Mouse (Mus musculus) spleen, adult 2 months (tissue): Measurements from ENCODE around the gene Cops2. TPM values are rescaled to one million over a fixed set of nuclear protein-coding genes. Genes with fewer than 3 reads are reported as not detected.

Experiments used
- DNase-seq, 2 experiments: peaks; one replicate each; pipeline versions ENCODE4 v3.0.0 to v3.0.0-alpha.2; 2012 to 2021; ENCODE audit warnings: low spot score in 2 of 2, low read depth in 1 of 2
- H3K27ac ChIP-seq: fragments of 200-500 bp; 2 replicates; pipeline ENCODE4 v1.5.1; 2012; ENCODE audit warnings: low read length, inconsistent platforms; ENCODE audit not compliant: insufficient read depth
- H3K27me3 ChIP-seq: fragments of 200-500 bp; 2 replicates; pipeline ENCODE4 v1.6.1; 2012; ENCODE audit warnings: mild to moderate bottlenecking, moderate library complexity, low read length, inconsistent platforms; ENCODE audit not compliant: control insufficient read depth, insufficient read depth
- H3K36me3 ChIP-seq: fragments of 200-500 bp; 2 replicates; pipeline ENCODE4 v1.6.1; 2012; ENCODE audit warnings: mild to moderate bottlenecking, low read length, inconsistent platforms; ENCODE audit not compliant: control insufficient read depth, insufficient read depth
- H3K4me1 ChIP-seq: fragments of 200-500 bp; 2 replicates; pipeline ENCODE4 v1.6.1; 2011; ENCODE audit warnings: inconsistent platforms; ENCODE audit not compliant: control insufficient read depth, insufficient read depth, insufficient read length
- H3K4me3 ChIP-seq: fragments of 200-500 bp; 2 replicates; pipeline ENCODE4 v1.5.1; 2011; ENCODE audit warnings: mild to moderate bottlenecking, inconsistent platforms; ENCODE audit not compliant: insufficient read depth, insufficient read length; ENCODE audit errors: extremely low read depth
- CTCF ChIP-seq: fragments of 200-500 bp; IDR thresholded peaks from 2 replicates; pipeline ENCODE4 v1.5.1; 2011; ENCODE audit warnings: mild to moderate bottlenecking, inconsistent platforms; ENCODE audit not compliant: insufficient read depth, insufficient read length, insufficient replicate concordance; ENCODE audit errors: extremely low read depth
- POLR2A ChIP-seq: fragments of 200-500 bp; IDR thresholded peaks from 2 replicates; pipeline ENCODE4 v1.6.1; 2011; ENCODE audit warnings: low read depth, low read length, inconsistent platforms
- WGBS: fragments of 180-500 bp; shearing (Covaris S2); methylation state at CpG from one replicate; pipeline ENCODE4 v1.1.7; 2018; 5-methylcytosine and 5-hydroxymethylcytosine counted together
- polyA plus RNA-seq: library from polyadenylated mRNA; depleted of rRNA; stranded (reverse); fragments of >200 nt; gene quantifications from 2 replicates; pipeline ENCODE4 v1.2.3, GENCODE M21; 2012

Gene Cops2
- polyA plus RNA-seq, 1 experiment = 2.1 TPM

DNA sequence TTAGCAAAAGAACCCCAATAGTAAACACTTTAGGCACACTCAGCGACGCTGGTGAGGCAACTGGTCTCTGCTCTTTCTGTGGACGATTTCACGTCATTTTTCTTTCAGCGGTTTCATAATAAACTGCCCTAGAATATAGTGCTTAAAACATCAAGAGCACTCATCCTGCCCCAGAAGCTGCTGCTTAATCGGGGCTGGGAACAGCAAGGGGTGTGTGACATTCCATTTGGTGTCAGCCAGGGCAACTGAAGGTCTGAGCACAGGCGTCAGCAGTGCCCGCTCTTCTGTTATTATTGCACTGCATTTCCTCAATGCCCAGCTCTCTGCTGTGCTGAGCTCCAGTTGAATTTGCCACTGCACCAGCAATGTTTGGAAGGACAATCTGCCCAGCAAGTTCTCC lies 57.9 kb downstream of the Cops2 start:
- no peak for TF ChIP-seq POLR2A
- TF ChIP-seq CTCF = no peak
- WGBS = 74% methylated on average over 8 of the region's 8 CpGs
- H3K4me1 ChIP-seq = no peaks in the 10 kb centered on the region
- no peak overlapping the region for H3K27ac ChIP-seq
- no peak for DNase-seq
- no peaks in the 10 kb centered on the region for H3K27me3 ChIP-seq
- H3K4me3 ChIP-seq = no peak overlapping the region
- no peaks in the 10 kb centered on the region for H3K36me3 ChIP-seq

DNA sequence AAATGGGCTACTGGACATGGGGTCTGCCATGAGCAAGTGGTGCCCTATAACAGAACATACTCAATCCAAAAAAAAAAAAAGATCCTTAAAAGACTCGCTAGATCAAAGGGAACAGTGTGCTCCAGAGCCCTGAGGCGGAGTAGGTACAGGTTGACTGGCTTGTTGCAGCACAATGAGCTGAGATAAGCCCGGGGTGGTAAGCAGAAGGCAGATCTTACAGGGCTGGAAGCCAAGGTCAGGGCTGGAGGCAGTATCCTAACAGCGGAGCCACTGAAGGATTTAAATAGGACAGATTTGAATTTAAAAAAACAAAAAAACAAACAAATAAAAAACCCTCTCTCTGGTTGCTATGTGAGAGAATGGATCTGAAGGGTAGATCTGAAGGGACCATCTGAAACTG lies 58.5 kb downstream of the Cops2 start:
- no peak for DNase-seq
- H3K4me3 ChIP-seq = no peak overlapping the region
- no peak overlapping the region for H3K27ac ChIP-seq
- H3K27me3 ChIP-seq = no peaks in the 10 kb centered on the region
- no peak for TF ChIP-seq CTCF
- TF ChIP-seq POLR2A = no peak
- H3K4me1 ChIP-seq = no peaks in the 10 kb centered on the region
- H3K36me3 ChIP-seq = no peaks in the 10 kb centered on the region
- WGBS = 77% methylated on average over 4 of the region's 4 CpGs

DNA sequence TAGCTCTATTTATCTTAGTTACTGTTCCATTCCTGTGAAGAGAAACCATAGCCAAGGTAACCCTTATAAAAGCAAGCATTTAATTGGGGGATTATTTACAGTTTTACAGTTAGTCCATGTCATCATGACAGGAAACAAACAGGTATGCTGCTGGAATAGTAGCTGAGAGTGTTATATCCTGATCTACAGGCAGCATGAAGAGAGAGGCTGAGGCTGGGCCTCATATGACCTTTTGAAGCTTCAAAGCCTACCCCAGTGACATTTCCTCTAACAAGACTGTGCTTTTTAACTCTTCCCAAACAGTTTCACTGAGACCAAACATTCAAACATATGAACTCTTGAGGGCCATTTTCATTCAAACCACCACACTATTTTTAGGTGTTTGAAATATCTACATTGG lies 61.1 kb downstream of the Cops2 start:
- H3K27ac ChIP-seq = no peak overlapping the region
- TF ChIP-seq POLR2A = no peak
- DNase-seq = no peak
- no peaks in the 10 kb centered on the region for H3K36me3 ChIP-seq
- no peaks in the 10 kb centered on the region for H3K4me1 ChIP-seq
- no peaks in the 10 kb centered on the region for H3K27me3 ChIP-seq
- no peak overlapping the region for H3K4me3 ChIP-seq

DNA sequence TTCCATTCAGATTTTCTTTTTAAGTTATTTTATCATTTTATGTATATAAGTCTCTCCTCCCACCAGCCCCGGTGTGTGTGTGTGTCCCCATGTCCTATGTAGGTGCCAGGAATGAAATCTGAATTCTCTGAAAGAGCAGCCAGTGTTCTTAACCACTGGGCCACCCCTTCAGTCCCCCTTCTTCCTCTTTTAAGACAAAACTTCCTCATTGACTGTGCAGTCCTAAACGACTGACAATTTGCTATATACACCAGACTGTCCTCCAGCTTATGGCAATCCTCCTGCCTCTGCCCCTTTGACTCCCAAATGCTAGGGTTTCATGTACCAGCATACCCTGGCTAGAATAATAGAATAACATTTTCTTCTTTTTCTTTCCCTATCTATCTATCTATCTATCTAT lies 63.8 kb downstream of the Cops2 start:
- DNase-seq = no peak
- TF ChIP-seq CTCF = no peak
- Histone ChIP-seq H3K36me3 (no peaks in the 10 kb centered on the region), H3K4me3 (no peak overlapping the region), H3K4me1 (peaks cover 8% of the 10 kb centered on the region; the same call in 1 of the 2 replicates), H3K27me3 (no peaks in the 10 kb centered on the region), H3K27ac (no peak overlapping the region)
- WGBS = 7% methylated on average over 2 of the region's 2 CpGs

DNA sequence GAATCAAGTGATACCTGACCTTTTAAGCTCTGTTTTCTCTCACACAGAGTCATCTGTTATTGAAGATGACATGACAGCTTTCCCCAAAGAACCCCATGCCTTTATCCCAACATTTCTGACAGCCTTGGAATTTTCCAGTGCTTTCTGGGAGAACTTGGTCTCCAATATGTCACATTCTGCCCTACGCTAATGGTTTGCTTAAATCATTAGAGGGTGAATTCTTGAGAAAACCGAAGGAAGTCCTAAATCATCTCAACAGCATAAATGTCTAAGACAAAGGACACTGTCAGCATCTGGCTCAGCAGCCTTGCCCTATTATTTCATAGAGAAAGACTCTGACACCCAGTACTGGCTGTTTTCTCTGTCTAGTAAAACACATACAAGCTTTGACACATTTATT lies 64.8 kb downstream of the Cops2 start:
- Histone ChIP-seq H3K36me3 (no peaks in the 10 kb centered on the region), H3K4me1 (peaks cover 8% of the 10 kb centered on the region; the same call in 1 of the 2 replicates), H3K27me3 (no peaks in the 10 kb centered on the region), H3K27ac (no peak overlapping the region), H3K4me3 (no peak overlapping the region)
- 64% methylated on average over 2 of the region's 2 CpGs for WGBS
- DNase-seq = no peak
- TF ChIP-seq POLR2A (no peak), CTCF (no peak)

DNA sequence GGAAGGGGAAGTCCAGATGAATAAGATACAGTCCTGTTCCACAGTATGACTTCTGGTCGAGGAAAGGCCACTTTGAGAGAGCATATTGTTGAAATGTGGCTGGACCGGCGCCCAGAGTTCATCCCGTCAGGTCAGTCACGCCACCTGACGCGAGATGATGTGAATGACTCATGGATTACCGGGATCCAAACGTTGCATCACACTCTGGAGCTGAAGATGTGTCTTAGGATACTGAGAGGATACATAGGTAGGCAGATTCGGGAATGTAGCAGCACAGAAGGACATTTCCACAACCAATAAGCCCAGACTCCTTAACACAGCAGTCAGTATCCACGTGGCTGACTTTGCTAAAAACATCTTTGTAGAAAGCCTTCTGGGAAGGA lies 66.1 kb downstream of the Cops2 start:
- 84% methylated on average over 11 of the region's 11 CpGs for WGBS
- H3K27ac ChIP-seq = no peak overlapping the region
- no peaks in the 10 kb centered on the region for H3K27me3 ChIP-seq
- H3K4me1 ChIP-seq = peaks cover 11% of the 10 kb centered on the region; the same call in 1 of the 2 replicates
- no peaks in the 10 kb centered on the region for H3K36me3 ChIP-seq
- no peak for DNase-seq
- no peak overlapping the region for H3K4me3 ChIP-seq
- TF ChIP-seq CTCF = no peak
- TF ChIP-seq POLR2A = no peak

DNA sequence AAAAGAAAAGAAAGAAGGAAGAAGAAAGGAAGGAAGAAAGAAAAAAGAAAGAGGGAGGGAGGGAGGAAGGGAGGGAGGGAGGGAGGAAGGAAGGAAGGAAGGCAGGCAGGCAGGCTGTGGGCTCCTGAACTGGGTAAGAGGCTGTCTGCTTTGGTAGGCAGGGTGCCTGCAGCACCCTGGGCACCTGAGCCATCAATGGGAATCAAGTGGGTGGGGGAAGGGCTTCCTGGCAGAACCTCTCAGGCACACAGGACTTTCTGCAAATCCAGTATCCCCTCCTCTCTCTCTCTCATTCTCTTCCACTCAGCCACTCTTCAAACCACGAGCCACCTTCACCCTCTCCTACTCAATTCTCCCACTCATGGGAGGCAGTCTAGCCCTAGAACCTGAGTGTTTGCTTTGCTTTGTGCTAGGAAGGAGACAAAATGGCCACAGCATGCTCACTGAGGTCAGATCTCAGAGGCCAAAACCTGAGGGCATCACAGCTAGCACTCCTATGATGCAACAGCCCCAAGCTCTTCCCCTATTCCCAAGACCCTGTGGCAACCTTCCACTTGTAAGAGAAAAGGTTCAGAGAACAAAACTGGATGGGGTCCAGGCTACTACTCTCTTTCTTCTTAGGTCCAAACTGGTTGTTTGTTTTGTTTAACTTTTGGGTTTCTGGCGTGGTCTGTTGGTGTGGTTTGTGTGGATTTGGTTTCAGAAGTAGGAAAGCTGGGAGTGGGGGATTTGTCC lies 66.6 kb downstream of the Cops2 start:
- peaks cover 12% of the 10 kb centered on the region; the same call in 1 of the 2 replicates for H3K4me1 ChIP-seq
- no peak for TF ChIP-seq CTCF
- no peak for TF ChIP-seq POLR2A
- no peaks in the 10 kb centered on the region for H3K36me3 ChIP-seq
- H3K4me3 ChIP-seq = no peak overlapping the region
- no peak for DNase-seq
- no peaks in the 10 kb centered on the region for H3K27me3 ChIP-seq
- no peak overlapping the region for H3K27ac ChIP-seq
- WGBS = 26% methylated on average over 2 of the region's 2 CpGs
